Mouse (Mus musculus) embryonic facial prominence, embryonic 10.5 days (tissue): Measurements from ENCODE around the gene Gm21830. TPM values are rescaled to one million over a fixed set of nuclear protein-coding genes. Genes with fewer than 3 reads are reported as not detected.

ENCODE experiments used
- DNase-seq: peaks from one replicate; pipeline ENCODE4 v3.0.0-alpha.2; 2017; ENCODE audit warnings: low spot score
- H3K27ac ChIP-seq: fragments of 300-500 bp; sonication (generic); replicated peaks from 2 replicates; pipeline ENCODE4 v1.5.1; 2016; ENCODE audit warnings: mild to moderate bottlenecking
- H3K27me3 ChIP-seq: fragments of 300-500 bp; sonication (generic); replicated peaks from 2 replicates; pipeline ENCODE4 v1.6.1; 2016; ENCODE audit warnings: low read depth, mild to moderate bottlenecking; ENCODE audit not compliant: poor library complexity, severe bottlenecking
- H3K36me3 ChIP-seq: fragments of 300-500 bp; sonication (generic); replicated peaks from 2 replicates; pipeline ENCODE4 v1.6.1; 2016; ENCODE audit warnings: mild to moderate bottlenecking, moderate library complexity
- H3K4me1 ChIP-seq: fragments of 300-500 bp; sonication (generic); 2 replicates; pipeline ENCODE4 v1.6.1; 2016
- H3K4me3 ChIP-seq: fragments of 300-500 bp; sonication (generic); 2 replicates; pipeline ENCODE4 v1.5.1; 2016; ENCODE audit warnings: mild to moderate bottlenecking, moderate library complexity
- H3K9me3 ChIP-seq: fragments of 300-500 bp; sonication (generic); 2 replicates; pipeline ENCODE4 v1.6.1; 2016; ENCODE audit warnings: mild to moderate bottlenecking
- WGBS: fragments of 180-500 bp; shearing (Covaris S2); methylation state at CpG from one replicate; pipeline ENCODE4 v1.1.7; 2016; 5-methylcytosine and 5-hydroxymethylcytosine counted together
- polyA plus RNA-seq: library from polyadenylated mRNA; unstranded; fragments of >200 nt; fragmentation: Nextera tagmentation; extraction: Ambion mirVana; gene quantifications from 2 replicates; pipeline ENCODE4 v1.2.1, GENCODE M21; 2016

Gm21830 gene
- polyA plus RNA-seq, 1 experiment from 2014 or later: not detected

DNA sequence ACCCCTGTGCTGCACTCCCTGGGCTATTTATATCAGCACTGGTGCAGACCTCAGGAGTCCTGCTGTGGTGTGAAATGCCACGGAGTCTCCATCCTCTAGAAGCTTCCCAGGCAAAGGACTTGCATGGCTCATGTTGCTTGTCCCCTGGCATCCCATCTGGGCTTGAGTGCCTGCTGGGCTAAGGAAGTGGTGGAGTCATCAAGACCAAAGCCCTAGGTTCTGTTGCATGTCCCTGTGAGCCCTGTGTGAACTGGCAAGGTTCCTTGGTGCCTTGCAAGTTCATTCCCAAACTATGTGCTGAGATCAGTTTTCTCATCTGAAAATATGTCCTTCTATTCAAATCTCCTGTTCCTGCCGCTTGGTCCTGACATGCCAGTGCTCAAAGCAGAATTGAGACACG, 67.5 kb downstream of the Gm21830 start:
- no peak for DNase-seq
- H3K27ac ChIP-seq: no peak overlapping the region
- no peaks in the 10 kb centered on the region for H3K27me3 ChIP-seq
- WGBS: 72% methylated on average over 3 of the region's 3 CpGs
- H3K4me3 ChIP-seq: no peak overlapping the region
- no peaks in the 10 kb centered on the region for H3K36me3 ChIP-seq
- no peaks in the 10 kb centered on the region for H3K4me1 ChIP-seq
- H3K9me3 ChIP-seq: no peaks in the 10 kb centered on the region

Other genes with a start within 250 kb of the Gm21830 start
- gene Gm26727, start 19.5 kb downstream of the Gm21830 start, polyA plus RNA-seq: not detected in 2 replicates
- gene Xirp2, start 32.3 kb downstream of the Gm21830 start, polyA plus RNA-seq: not detected in 2 replicates
- gene B3galt1, start 152.1 kb downstream of the Gm21830 start, polyA plus RNA-seq: 5.3 and 6.0 TPM in 2 replicates